Mouse (Mus musculus) liver, embryonic 12.5 days (tissue): Measurements from ENCODE around the gene Dcbld1. TPM values are rescaled to one million over a fixed set of nuclear protein-coding genes. Genes with fewer than 3 reads are reported as not detected.

Source experiments
- ATAC-seq: fragments of 200-750 bp; cut with Nextera tagmentation; 2 replicates; pipeline ENCODE4 v1.8.0; 2017; ENCODE audit warnings: moderate number of reproducible peaks, mild to moderate bottlenecking, moderate library complexity
- H3K27ac ChIP-seq: fragments of 300-500 bp; sonication (generic); 2 replicates; pipeline ENCODE4 v1.5.1; 2016; ENCODE audit warnings: mild to moderate bottlenecking
- H3K27me3 ChIP-seq: fragments of 300-500 bp; sonication (generic); replicated peaks from 2 replicates; pipeline ENCODE4 v1.6.1; 2016; ENCODE audit warnings: mild to moderate bottlenecking, moderate library complexity
- H3K36me3 ChIP-seq: fragments of 300-500 bp; sonication (generic); 2 replicates; pipeline ENCODE4 v1.6.1; 2016; ENCODE audit warnings: mild to moderate bottlenecking, moderate library complexity
- H3K4me1 ChIP-seq: fragments of 300-500 bp; sonication (generic); 2 replicates; pipeline ENCODE4 v1.6.1; 2016
- H3K4me2 ChIP-seq: fragments of 300-500 bp; sonication (generic); 2 replicates; pipeline ENCODE4 v1.6.1; 2016; ENCODE audit warnings: mild to moderate bottlenecking, moderate library complexity
- H3K4me3 ChIP-seq: fragments of 300-500 bp; sonication (generic); 2 replicates; pipeline ENCODE4 v1.5.1; 2016; ENCODE audit warnings: mild to moderate bottlenecking, moderate library complexity
- H3K9ac ChIP-seq: fragments of 300-500 bp; sonication (generic); 2 replicates; pipeline ENCODE4 v1.6.1; 2016; ENCODE audit warnings: mild to moderate bottlenecking, moderate library complexity
- H3K9me3 ChIP-seq: fragments of 300-500 bp; sonication (generic); replicated peaks from 2 replicates; pipeline ENCODE4 v1.6.1; 2016; ENCODE audit warnings: mild to moderate bottlenecking, moderate library complexity
- WGBS: fragments of 180-500 bp; shearing (Covaris S2); methylation state at CpG from one replicate; pipeline ENCODE4 v1.1.7; 2016; ENCODE audit not compliant: insufficient replicate concordance; 5-methylcytosine and 5-hydroxymethylcytosine counted together
- polyA plus RNA-seq: library from polyadenylated mRNA; unstranded; fragments of >200 nt; fragmentation: Nextera tagmentation; extraction: Ambion mirVana; gene quantifications from 2 replicates; pipeline ENCODE4 v1.2.1, GENCODE M21; 2016

Gene Dcbld1
- 7.5 and 8.7 TPM in 2 replicates for polyA plus RNA-seq

DNA sequence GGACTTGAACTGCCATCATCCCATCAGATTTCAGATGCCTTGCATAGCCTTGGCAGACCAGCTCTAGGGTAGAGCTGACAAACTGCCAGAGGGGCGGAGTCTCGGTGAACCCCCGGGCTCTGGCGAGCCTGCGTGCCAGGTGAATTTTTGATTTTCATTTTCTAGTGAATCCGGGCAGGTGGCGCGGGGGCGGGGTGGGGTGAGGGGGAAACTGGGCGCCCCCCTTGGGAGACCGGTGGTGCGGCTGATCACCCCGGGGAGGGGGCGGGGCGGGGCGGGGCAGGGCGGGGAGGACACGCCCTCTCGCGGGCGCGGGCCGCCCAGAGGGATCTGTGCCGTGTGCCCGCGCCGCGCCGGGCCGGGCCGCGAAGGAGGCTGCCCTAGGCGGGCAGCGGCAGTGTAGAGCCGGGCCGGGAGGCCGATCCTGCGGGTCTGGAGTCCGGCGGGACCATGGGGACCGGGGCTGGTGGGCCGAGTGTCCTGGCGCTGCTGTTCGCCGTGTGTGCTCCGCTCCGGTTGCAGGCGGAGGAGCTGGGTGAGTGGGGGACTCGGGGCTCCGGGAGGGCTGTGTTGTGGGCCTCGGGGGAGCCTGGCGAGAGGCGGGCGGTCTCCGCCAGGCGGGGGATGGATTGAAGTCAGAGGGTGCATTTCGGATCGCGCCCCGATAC is at the start of gene Dcbld1:
Gene Dcbld1 (plus strand): TSS at position 319 of the 668 bp plus-strand sequence.
- Histone ChIP-seq H3K4me2 (peak within 1 kb of the TSS; percentile 97), H3K9me3 (no peaks in the 10 kb centered on the region), H3K4me1 (peaks cover 27% of the 10 kb centered on the region), H3K27me3 (peaks cover 12% of the 10 kb centered on the region), H3K36me3 (no peaks in the 10 kb centered on the region), H3K4me3 (peak within 1 kb of the TSS; percentile 69), H3K27ac (peak within 1 kb of the TSS; percentile 56), H3K9ac (peak within 1 kb of the TSS; percentile 75)
- ATAC-seq, result peak; percentile 91
- under 1% methylated on average over 58 of the region's 60 CpGs for WGBS

GRCm38 (mm10) chr10:52185900-52186299 is 47.5 kb upstream of the Dcbld1 start:
- Histone ChIP-seq H3K4me3 (no peak overlapping the region), H3K27ac (no peak overlapping the region), H3K9me3 (no peaks in the 10 kb centered on the region), H3K36me3 (no peaks in the 10 kb centered on the region), H3K9ac (no peak overlapping the region), H3K27me3 (no peaks in the 10 kb centered on the region), H3K4me2 (no peak overlapping the region), H3K4me1 (no peaks in the 10 kb centered on the region)
- ATAC-seq, result no peak
- 64% methylated on average over 4 of the region's 4 CpGs for WGBS

DNA sequence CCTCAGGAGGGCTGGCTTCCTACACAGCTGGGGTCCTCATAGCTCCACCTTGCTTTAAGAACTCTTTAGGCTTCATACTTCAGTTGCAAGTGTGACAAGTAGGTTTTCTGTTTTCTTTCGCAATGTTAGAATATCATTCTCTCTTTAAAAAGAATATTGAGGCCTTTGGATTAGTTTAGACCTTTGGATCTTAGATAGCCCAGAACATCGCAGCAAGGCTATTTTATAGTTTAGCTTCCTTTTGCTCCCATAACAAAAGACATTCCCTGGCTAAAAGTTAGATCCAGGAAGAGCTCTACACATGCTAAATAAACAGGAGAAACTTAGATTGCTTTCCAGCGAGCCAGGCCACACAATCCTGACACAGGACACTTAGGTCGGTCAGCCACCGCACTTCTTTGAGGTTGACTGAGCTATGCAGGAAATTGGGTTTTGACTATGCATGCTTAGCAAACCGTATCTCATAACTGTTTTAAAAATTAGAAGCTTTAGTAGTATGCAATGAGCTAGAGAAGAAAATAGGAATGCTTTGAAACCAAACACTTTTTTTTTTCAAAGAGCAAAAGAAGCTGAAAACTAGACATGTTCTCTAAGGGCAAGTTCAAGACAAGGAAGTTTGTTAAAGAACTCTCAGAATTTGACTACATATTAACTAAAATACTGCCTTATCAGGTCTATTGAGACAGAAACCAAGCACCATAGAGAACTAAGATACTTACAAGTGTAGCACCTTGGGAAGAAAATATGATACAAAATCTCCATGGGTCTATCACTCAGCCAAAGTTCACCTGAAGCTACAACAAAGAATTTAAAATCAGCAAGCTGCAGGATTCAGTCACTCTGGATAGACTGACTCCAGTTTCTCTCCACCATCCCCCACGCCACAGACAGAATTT is 38.2 kb upstream of the Dcbld1 start, which contains the start of gene Ros1:
Gene Ros1 (minus strand): TSS at position 288 of the 896 bp plus-strand sequence.
- Histone ChIP-seq H3K9ac (no peak within 1 kb of the TSS), H3K4me3 (no peak within 1 kb of the TSS), H3K4me1 (no peaks in the 10 kb centered on the region), H3K4me2 (no peak within 1 kb of the TSS), H3K9me3 (no peaks in the 10 kb centered on the region), H3K27me3 (no peaks in the 10 kb centered on the region), H3K27ac (no peak within 1 kb of the TSS), H3K36me3 (no peaks in the 10 kb centered on the region)
- 61% methylated on average over 7 of the region's 7 CpGs for WGBS
- no peak for ATAC-seq

DNA sequence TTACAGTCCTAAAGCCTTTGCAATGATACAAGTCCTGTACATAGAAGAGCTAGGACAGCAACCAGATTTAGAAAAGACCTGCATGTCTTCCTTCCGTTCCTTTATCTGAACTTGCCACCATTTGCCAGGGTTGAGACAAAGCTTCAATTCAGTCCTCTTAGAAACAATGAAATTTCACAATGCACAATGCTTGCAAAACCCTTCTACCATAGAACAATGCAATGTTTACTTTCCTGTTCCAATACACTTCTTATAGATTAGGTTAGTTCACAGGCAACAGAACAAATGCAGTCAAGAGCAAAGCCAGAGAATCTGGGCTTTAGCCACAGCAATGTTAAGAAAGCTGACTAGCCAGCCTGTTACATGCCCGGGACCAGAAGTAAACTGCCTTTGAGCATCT is 29.4 kb upstream of the Dcbld1 start:
- Histone ChIP-seq H3K27me3 (no peaks in the 10 kb centered on the region), H3K9me3 (no peaks in the 10 kb centered on the region), H3K27ac (no peak overlapping the region), H3K4me1 (no peaks in the 10 kb centered on the region), H3K36me3 (no peaks in the 10 kb centered on the region), H3K9ac (no peak overlapping the region), H3K4me2 (no peak overlapping the region), H3K4me3 (no peak overlapping the region)
- WGBS, result 51% methylated on average over 2 of the region's 2 CpGs
- no peak for ATAC-seq

GRCm38 (mm10) chr10:52215267-52215818 is 18.1 kb upstream of the Dcbld1 start:
- Histone ChIP-seq H3K4me3 (no peak overlapping the region), H3K36me3 (no peaks in the 10 kb centered on the region), H3K4me1 (no peaks in the 10 kb centered on the region), H3K9ac (no peak overlapping the region), H3K4me2 (no peak overlapping the region), H3K9me3 (no peaks in the 10 kb centered on the region), H3K27ac (no peak overlapping the region), H3K27me3 (no peaks in the 10 kb centered on the region)
- no peak for ATAC-seq
- 19% methylated on average over 2 of the region's 2 CpGs for WGBS

DNA sequence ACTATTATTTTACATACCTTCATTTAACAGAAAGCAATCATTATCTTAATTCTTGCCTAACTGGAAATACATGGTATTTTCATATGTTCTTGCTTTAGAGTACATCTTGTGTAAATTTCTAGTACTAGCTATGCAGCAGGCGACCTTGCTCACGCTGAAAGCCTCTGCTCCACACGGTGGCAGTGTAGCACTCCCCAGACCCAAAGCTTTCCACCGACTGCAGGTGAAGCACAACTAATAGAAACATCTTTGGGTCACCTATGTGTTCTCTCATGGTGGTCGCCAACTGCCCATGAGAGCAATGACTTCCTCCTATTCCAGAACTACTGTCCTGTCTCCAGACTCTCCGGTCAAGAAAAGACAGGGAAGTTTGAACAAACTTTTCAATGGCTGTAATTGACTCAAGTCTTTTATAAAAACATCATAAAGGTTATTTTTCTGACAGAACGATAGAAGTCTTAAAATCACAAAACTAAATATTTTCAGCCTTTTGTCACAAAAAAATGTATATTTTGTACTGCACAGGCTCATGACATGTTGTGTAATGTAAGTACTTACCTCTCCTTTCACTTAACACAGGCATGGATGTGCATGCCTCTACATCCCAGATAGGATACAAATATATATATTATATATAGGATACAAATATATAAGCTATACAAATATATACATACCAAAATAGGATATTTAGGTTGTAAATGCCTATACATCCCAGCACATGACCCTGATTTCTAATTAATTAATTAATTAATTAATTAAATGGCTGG is 16.4 kb upstream of the Dcbld1 start:
- Histone ChIP-seq H3K4me3 (no peak overlapping the region), H3K9me3 (no peaks in the 10 kb centered on the region), H3K27ac (no peak overlapping the region), H3K9ac (no peak overlapping the region), H3K36me3 (no peaks in the 10 kb centered on the region), H3K27me3 (no peaks in the 10 kb centered on the region), H3K4me1 (no peaks in the 10 kb centered on the region), H3K4me2 (no peak overlapping the region)
- WGBS, result 23% methylated on average over 7 of the region's 7 CpGs
- ATAC-seq, result no peak

- H3K36me3 ChIP-seq, result no peaks in the 10 kb centered on the region
- H3K9ac ChIP-seq, result no peak overlapping the region
- H3K27ac ChIP-seq, result no peak overlapping the region
- ATAC-seq, result no peak
- WGBS, result 41% methylated on average over 7 of the region's 7 CpGs
- no peak overlapping the region for H3K4me2 ChIP-seq
- H3K27me3 ChIP-seq, result no peaks in the 10 kb centered on the region
- H3K4me1 ChIP-seq, result no peaks in the 10 kb centered on the region
- H3K4me3 ChIP-seq, result no peak overlapping the region
- no peaks in the 10 kb centered on the region for H3K9me3 ChIP-seq
Measured at GRCm38 (mm10) chr10:52217564-52217934, 15.9 kb upstream of the Dcbld1 start.

DNA sequence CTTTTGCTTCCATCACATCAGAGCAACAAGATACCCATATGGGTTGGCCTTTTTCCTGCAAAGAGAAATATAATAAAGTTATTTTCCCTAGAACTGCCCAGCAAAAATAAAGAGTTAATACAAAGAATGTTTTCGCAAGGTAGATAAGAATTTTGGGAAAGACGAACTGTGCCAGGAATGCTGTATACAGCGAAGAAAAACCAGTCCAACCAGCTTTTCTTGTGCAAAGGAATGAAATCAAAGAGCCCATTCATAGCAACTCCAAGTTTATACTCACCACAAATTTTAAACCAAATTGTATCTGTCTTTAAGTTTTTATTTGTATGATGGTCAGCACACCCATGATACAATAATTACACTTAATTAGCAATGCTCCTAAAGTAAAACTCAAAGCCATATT is 13.8 kb upstream of the Dcbld1 start:
- Histone ChIP-seq H3K4me1 (no peaks in the 10 kb centered on the region), H3K4me2 (no peak overlapping the region), H3K9ac (no peak overlapping the region), H3K27ac (no peak overlapping the region), H3K4me3 (no peak overlapping the region), H3K27me3 (no peaks in the 10 kb centered on the region), H3K9me3 (no peaks in the 10 kb centered on the region), H3K36me3 (no peaks in the 10 kb centered on the region)
- ATAC-seq, result no peak
- WGBS, result 67% methylated on average over 3 of the region's 3 CpGs

DNA sequence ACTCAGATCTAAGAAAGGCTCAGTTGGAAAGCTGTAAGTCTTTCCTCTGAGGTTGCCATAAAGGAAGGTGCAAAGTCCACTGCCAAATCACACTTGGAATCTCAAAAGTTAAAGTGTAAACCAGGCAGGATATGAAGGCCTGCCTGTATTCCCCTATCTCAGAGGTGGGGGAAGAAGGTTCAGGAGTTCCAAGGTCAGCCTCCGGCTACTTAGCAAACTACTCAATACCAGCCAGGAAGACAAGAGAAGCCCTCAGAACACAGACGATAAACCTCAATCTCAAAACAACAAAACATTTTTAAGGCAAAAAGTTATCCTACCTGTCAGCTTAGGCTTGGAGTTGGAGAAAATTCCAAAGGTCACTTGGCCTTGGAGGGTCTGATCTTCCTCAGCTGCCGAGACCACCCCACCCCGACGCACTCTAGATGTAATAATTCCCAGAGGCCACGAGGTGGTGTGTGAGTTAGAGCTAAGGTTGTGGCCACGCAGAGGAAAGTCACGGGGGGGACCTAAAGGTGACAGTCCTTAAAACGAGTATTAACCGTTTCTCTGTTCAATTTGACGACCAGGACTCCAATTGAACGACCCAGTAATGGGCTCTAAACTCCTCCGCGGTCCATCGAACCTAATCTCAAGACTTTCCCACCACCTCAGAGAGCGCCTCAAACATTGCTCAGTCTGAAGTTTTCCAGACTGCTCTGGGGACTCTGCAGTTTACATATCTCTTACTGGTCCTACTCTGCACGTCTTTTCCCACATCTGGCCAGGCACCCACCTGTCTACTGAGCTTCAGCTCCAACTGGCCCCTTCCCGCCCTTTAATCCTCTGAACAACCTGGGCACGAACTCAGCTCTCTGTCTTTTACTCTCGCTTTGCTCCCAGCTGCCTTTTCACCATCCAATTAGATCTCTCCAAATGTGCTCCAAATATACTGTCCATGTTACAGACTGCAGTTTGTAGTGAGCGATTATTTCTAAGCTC is 933 bp upstream of the Dcbld1 start:
- Histone ChIP-seq H3K9ac (no peak overlapping the region; the same call in 1 of the 2 replicates), H3K27ac (peak overlapping the region; percentile 48), H3K4me2 (peak overlapping the region; percentile 97), H3K9me3 (no peaks in the 10 kb centered on the region), H3K4me3 (peak overlapping the region; percentile 69), H3K4me1 (peaks cover 27% of the 10 kb centered on the region), H3K36me3 (no peaks in the 10 kb centered on the region), H3K27me3 (peaks cover 12% of the 10 kb centered on the region)
- 11% methylated on average over 21 of the region's 21 CpGs for WGBS
- ATAC-seq, result peak; percentile 21; the same call in 1 of the 2 replicates

DNA sequence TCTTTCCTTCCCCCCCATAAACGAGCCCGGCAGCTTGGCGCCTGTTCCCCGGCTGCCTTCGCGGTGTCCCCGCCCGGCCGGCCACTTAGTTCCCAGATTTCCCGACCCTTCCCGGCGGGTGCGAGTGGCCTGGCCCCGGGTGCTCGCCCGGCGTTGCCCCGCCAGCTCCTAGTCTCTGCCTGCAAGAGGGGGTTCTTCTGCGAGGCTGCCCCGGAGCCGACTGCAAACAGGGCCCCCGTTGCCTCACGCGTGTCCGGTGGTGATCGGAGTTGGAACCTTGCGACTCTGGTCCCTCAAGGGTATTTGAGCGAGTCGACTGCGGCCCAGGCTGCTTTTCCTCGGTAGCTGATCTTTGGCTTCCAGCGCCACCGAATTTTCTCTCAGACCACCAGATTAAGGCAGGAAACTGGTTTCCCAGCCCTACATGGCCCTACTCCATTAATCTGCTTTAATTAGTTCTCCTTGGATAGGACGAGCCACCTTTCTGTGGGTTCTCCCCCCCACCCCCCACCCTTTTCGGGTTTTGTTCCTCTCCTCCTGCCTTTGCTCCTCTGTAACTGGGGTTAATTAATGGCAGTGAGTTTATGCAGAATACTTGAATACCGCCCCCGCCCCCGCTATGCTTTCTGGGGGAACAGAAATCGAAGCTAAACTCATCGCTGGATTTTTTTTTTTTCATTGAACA is 692 bp downstream of the Dcbld1 start:
- under 1% methylated on average over 40 of the region's 40 CpGs for WGBS
- no peaks in the 10 kb centered on the region for H3K9me3 ChIP-seq
- no peaks in the 10 kb centered on the region for H3K36me3 ChIP-seq
- H3K27ac ChIP-seq, result peak overlapping the region; percentile 56; the same call in 1 of the 2 replicates
- H3K4me2 ChIP-seq, result peak overlapping the region; percentile 97
- peak overlapping the region; percentile 75 for H3K9ac ChIP-seq
- peaks cover 12% of the 10 kb centered on the region for H3K27me3 ChIP-seq
- peak overlapping the region; percentile 69 for H3K4me3 ChIP-seq
- ATAC-seq, result no peak; the same call in none of the 2 replicates
- H3K4me1 ChIP-seq, result peaks cover 27% of the 10 kb centered on the region
